Mouse (Mus musculus): ENCODE results near the gene Vmn2r117.
"Not testable (repeated sequence)": the region's sequence is repeated elsewhere in the genome, so short reads cannot be mapped to it uniquely, and the experiment has no call there.

Gene Vmn2r117

DNA sequence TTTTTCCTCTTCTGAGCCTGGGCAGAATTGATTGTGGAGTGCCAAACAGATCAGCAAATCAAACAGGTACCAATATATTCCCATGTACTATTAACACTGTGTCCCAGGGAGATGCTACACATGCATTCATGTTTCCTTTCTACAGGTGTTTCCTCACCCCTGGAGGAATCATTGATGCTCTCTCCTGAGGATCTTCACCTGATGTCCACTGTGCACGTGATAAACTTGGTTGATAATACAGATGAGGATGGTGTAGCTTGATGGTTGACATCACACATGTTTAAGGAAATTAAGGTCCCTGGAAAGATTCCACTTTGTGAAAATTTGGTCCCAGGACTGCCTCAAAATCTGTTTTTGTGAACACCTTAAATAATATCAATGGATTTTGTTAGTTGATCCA lies at the start of gene Vmn2r117:
Gene Vmn2r117 (minus strand): TSS at position 101 of the 400 bp plus-strand sequence.
- not testable (repeated sequence) for DNase-seq (ENCODE audit: low spot score)

- DNase-seq (ENCODE audit: low spot score) = not testable (repeated sequence)
Measured at GRCm38 (mm10) chr17:23522941-23523732, 43.6 kb upstream of the Vmn2r117 start.

- no peak for DNase-seq (ENCODE audit: low spot score)
Measured at GRCm38 (mm10) chr17:23518701-23519423, 39.4 kb upstream of the Vmn2r117 start.

DNA sequence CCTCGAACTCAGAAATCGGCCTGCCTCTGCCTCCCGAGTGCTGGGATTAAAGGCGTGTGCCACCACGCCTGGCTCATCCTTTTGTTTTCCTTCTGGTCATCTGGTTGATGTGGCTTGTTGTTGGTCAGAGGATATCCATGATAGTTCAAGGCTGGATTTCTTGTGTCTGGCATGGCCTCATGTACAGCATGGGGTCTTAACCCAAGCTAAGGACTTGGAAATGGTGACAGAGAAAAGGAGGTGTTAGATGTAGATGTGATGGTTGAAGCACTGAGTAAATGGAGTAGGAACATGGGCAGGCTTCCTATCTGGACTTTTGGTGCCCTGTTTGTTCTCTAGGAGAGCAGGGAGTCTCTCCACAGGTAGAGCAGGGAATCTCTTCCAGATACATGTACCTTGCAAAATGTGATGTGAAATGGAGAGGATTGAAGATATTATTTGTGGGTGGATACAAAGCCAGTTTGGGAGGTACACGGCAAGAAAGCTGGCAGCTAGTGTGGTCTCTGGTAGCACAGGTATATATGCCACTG lies 46.3 kb downstream of the Vmn2r117 start:
- no peak for DNase-seq (ENCODE audit: low spot score)

Data from retina, embryonic 14.5 days (tissue).